Mouse (Mus musculus) left cerebral cortex, adult 18-20 months (tissue): Measurements from ENCODE around the gene Gm29133. TPM values are rescaled to one million over a fixed set of nuclear protein-coding genes. Genes with fewer than 3 reads are reported as not detected.

Source experiments
- DNase-seq, 2 experiments: peaks; one replicate each; pipeline ENCODE4 v3.0.0; 2021 to 2022; ENCODE audit warnings: low spot score in 2 of 2, mixed read lengths in 1 of 2
- long read RNA-seq, 2 experiments: library from polyadenylated mRNA; stranded (forward); transcript quantifications; one replicate each; pipeline ENCODE4 v2.0.0; 2021
- total RNA-seq, 2 experiments: library from RNA; stranded (reverse); gene quantifications; 2 replicates each; pipeline ENCODE4 v1.2.3; 2021

The Gm29133 gene
- total RNA-seq, result not detected
- long read RNA-seq, experiment 1, result 0 reads
- long read RNA-seq, experiment 2, result 0 reads

DNA sequence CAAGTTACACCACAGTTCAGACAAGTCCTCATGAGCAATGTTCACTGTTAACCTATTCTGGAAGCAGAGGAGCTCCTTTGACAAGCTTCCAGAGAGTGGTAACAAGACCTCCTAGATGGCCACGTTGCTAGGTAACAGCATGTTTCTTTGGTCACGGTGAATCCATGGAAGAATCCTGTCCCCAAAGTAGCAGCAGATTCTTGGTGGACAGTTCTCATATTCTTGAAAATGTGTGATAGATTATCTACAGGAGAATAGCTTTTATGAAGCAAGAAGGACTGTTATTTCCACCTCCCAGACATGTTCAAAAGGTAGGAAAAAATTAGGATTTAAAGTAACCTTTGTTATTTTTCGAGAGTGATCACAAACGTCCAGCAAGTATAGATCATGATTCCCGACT lies at the start of gene Gm29133:
TSS of gene Gm29133 (plus strand) at position 301 of the 400 bp plus-strand sequence.
- DNase-seq, result no peak

DNA sequence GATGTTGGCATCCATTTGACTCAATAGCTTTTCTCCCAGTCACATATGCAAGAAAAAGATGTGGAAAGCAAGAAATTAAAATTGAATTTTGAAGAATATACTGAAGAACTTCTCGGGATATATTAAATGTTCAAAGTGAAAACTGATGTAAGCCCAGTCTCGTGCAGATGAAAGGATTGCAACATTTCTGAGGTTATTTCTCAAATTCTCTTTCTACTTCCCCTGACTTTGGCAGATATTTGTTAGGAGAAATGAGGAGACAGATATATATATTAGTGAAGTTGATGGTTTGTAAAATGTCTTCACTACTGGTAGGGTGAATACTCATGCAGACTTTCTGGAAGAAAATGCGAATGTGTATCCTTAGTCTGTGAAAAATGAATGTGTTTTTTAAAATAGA lies 48.9 kb upstream of the Gm29133 start:
- DNase-seq, result no peak

DNA sequence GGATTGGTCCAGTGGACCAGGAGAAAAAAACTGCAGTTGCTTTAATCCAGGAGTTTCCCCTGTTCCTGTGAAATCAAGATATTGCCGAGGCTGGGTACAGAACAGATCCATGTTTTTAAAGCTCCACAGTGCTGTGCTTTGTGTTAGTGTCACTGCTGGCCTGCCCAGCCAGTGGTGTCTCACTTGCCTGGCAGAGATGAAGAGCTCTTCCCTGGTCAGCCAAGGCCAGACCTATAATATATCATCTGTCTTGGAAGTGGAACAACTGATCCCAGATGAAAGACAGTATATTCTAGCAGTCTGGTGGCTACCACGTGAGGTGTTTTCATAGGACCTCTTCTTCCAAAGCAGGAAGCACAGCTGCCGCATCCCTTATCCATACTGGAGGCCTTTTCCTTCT lies 46.7 kb upstream of the Gm29133 start:
- no peak for DNase-seq

DNA sequence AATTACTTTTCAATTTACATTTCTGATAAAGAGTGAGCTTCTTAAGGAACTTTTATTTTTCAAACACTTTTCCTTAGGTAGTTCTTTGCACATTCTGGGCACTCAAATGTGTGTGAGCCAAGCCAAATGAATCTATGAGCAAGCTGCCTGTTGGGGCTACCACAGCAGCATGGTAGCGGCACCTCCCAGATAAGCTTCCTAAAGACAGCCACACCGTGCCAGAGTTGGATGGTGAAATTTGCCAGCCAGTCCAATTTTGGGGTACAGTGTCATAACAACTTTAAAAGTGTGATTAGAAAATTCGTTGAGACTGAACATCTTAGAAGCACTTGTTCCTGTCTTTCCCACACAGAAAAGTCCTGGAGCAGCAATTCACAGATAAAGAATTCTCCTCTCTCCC lies 41.5 kb upstream of the Gm29133 start:
- DNase-seq, result peak; percentile 15 to 34

DNA sequence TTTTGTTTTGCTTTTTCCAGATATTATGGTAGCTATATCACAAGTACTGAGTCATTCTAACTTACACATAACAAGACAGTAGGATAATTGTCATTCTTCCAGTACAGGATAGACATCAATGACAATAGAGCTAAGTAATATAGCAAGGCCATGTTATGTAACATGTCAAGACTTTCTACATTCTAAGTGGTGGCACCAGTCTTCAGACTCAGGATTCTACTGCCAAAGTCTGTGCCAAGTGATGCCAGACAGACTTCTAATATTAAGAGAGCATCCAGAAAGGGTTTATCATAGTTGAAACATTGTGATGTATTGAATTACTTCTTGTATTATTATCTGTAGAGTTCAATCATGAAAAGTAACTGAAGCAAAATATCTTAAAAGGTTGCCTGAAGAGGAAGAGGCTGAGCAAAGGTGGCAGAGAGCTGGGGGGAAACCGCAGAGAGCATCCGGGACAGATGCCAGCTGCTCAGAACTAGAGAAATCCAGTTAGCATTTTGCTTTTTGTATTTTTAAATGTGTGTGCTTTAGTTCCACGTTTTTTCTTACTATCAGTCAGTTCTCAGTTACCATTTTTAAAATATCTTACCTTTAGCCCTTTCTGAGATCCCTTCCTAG lies 34.2 kb upstream of the Gm29133 start:
- no peak for DNase-seq

DNA sequence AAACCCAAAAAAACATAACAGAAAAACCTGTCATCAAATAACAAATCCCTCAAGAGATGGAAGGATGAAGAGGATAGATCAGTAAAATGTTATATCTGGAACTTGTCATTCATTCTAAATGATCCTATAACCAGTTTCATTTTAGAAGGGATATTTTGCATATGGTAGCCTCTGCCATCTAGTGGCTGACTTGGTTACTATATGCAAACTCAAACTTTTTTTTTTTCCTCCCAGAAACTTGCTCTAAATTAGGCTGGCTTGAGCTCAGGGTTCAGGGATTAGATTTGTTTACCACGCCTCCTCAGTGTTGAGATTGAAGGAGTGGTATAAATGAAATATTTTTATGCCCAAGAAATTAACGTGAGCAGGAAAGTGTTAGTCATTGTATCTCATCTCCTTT lies 27.3 kb upstream of the Gm29133 start:
- no peak for DNase-seq

DNA sequence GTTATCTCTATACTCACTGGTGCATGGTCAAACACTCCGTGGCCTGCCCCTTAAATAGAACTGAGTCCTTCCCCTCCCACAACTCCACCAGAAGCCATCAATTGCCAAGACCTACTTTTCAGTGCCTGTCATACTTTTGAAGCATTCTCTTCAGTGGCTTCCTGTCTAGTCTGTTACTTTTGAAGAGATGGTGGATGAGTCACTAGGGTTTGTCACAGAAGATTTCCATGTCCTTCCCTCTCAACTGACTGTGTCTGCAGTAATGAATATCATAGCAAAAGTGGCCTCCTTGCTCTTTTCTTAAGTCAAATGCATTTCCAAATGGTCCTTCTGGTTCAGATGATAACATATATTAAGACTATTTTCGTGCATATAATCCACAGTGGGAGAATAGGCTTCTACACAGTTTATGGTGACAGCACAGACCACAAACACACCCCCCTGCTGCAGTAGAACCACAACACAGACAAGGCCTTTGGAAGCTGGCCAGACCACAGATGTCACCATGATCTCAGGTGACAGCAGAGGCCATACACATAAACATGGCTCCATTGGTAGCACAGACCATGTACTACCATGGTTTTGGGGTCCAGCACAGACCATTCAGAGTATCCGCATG lies 16.9 kb upstream of the Gm29133 start:
- no peak for DNase-seq

DNA sequence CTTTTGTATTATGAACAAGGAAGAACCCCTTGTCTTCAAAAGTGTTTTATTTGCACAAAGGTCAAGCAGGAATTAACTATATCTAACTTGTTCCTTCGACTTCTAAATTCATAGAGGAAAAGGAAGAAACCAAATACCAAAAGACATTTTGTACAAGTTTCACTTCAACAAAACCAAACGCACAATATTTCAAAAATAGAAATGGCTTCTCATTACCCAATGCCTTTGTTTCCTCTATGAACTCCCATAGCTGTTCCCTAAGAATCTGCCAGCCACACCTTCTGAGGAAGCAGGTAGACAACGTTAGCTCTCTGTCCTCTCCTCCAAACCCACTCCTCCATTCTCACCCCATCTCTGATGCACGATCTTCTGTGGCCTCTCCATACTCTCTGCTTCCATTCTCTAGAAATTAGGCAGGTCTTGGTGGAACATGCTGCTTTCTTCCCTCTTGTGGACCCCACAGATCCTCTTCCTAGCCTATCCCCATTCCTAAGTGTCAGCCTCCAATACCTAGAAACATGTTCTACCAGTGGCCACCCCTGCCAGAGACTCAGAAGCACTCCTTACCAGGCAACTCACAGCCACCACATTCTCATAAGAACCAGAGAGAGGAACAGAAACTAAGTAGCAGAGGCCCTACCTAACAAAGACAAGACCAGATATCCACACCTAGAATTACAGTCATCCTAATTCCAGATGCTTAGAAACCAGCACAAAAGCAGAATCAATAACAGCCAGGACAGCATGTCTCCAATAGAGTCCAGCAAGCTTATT lies 4.1 kb upstream of the Gm29133 start:
- DNase-seq, result no peak

DNA sequence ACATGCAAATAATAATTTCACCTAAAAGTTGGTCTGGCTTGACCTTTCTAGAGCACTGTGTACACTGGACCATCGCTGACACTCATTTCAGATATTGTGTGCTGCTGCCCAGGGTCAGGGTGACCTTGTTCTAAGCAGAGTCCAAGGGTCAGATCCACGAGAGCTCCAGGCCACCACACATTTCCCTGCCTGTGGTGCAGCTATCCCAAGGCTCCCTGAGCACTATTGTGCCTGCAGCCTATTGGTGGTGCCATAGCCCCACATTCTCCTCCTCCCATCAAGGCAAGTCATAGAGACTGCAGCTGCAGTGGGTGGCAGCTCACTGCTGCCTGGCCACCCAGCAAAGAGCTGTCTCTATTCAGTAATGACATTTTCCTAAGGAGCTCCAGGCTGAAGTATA lies 2.7 kb upstream of the Gm29133 start:
- DNase-seq, result no peak

DNA sequence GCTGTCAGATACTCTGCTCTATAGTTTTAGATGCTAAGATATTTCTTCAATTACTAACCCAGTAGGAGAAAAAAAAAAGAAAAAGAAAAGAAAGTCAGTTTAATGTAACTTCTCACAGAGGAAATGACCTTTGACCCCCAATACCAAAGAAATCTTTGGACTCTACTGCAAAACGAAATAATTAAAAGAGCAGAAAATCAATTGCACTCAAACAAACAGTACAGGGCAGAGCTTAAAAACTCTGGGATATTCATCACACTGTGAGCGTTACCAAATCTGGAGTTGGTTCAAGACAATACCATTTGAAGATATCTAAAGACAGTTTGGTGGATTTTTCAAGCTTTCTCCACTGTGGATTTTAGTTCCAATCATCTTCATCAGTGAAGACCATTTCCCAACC lies 15.4 kb downstream of the Gm29133 start:
- no peak for DNase-seq

DNA sequence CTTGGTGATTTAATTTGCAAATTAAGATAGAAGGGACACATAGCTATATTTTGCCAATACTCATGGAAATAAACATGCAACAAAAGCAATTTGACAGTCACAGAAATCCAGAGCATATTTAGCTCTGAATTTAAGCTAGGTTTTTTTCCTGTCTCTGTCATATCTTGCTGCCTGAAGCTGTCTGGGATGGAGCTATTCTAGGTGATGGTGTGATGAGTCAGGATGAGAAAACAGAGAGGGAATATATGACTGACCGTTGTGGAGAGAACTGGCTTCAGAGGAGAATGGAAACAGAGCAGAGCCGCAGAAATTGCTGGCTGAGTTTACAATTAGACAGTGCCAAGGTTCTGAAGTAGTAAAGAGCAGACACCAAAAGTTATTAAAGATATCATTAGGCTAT lies 26.3 kb downstream of the Gm29133 start:
- DNase-seq, result no peak

DNA sequence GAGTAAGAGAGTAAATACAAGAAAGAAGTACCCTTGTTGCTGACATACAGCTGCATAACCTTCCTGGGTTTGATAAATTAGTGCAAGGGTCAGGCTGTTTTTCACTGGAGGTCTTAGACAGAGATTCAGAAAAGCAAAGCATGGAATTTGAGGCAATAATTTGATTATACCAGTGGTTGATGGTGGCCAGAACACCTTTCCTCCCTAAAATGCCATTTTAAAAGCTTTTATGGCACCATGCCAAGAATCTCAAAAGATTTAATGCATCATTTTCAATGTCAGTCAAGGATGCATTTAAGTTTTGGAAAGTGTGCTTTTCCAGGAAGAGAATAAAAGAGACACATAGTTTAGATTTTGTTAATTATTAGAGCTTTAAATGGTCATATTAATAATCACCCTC lies 60.0 kb downstream of the Gm29133 start:
- no peak for DNase-seq

DNA sequence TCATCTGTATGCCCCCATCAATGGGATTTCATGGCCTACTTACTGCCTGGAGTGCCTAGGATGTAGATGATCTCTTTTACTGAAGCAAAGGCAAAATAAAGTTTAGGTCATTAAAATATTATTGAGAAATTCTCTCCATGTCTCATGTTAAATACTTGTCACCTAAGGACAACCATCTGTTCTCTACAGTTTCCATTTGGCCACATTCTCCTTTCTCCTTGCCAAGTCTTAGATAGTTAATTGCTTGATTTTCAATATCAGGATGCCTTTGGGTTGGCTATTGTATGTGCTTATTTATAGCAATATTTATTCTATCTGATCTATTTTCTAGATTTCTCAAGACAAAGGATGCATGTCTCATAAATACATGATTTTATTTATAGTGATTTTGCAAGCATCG lies 75.9 kb downstream of the Gm29133 start:
- no peak for DNase-seq

DNA sequence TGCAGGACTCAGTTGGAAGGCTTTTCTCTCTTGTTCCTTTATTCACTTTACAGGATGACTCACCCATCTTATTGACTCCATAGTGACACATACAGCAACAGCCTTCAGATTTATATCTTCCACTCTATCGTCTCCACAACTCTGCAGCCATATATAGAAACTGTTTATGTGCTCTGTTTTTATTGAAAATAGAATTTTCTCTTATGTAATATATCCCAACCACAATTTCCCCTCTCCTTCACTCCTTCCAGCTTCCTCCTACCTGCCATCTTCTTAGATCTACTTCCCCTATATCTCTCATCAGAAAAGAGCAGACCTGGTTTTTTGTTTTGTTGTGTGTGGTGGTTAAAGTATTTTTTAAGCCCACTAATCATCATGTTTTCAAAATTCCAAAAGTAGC lies 76.5 kb downstream of the Gm29133 start:
- no peak for DNase-seq

DNA sequence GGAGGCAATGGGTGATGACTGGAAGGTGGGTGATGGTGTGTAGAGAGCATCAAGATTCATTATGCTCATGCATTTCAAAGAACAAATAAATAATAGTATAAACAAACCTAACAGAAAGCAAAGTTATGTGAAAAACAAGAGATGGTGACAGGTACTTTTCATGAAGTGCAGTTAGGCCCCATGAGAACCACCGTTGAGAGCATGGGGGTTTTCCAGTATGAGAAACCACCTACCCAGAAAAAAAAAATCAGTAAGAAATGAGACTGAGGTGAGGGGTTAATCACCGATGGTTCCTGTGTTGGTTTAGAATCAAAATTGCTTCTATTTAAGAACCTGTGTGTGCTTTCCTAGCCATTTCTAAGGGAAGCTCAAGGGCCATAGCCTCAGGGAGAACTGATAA lies 86.8 kb downstream of the Gm29133 start:
- DNase-seq, result no peak

DNA sequence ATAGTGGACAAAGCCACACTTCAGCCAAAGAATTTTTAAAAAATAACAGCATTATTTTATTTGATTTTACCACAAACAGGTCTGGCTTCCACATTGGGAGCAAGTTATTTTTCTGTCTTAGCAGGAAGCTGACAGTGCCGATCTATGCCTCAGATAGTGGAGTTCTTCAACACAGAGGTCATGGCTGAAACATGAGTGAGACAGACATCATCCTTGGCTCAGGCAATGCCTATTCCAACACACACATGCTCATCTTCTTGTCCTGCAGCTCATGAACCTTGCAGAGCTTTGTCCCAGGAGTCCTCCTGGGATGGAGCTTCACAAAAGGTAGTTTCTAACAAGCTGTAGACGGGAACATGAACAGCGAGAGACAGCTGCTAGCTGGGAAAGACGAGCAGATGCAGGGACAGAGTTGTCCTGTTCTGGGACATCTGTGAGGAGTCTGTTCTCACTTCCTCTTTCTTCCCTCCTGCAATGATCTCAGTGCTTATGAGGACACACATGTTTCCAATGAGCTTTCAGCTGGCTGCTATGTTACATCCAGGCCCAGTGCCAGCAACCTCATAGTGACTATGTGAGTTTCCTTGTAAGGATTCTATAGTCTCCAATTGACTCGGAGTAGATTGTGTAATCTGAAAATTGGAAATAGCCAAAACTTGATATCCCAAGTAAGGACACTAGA lies 87.4 kb downstream of the Gm29133 start:
- DNase-seq, result no peak

Other genes starting within 250 kb of the Gm29133 start
- gene Pdcd10, start 191.3 kb upstream of the Gm29133 start, total RNA-seq, result 10 to 100 TPM; 57.5 to 67.3 TPM
- gene Serpini1, start 190.7 kb upstream of the Gm29133 start, total RNA-seq, result 100 to 1,000 TPM; 297 to 308 TPM
- 10 to 100 TPM; 19.6 to 26.7 TPM for gene Golim4, start 208.8 kb downstream of the Gm29133 start, total RNA-seq